Mouse (Mus musculus): ENCODE data around the gene Tac2. TPM values are rescaled to one million over a fixed set of nuclear protein-coding genes. Genes with fewer than 3 reads are reported as not detected.
A peak's percentile ranks its signal among the peaks of the same experiment; 100 is the strongest.

Gene Tac2
- 1.1 and 1.8 TPM in 2 replicates for polyA plus RNA-seq (2016; fragmentation: Nextera tagmentation; extraction: Ambion mirVana)

DNA sequence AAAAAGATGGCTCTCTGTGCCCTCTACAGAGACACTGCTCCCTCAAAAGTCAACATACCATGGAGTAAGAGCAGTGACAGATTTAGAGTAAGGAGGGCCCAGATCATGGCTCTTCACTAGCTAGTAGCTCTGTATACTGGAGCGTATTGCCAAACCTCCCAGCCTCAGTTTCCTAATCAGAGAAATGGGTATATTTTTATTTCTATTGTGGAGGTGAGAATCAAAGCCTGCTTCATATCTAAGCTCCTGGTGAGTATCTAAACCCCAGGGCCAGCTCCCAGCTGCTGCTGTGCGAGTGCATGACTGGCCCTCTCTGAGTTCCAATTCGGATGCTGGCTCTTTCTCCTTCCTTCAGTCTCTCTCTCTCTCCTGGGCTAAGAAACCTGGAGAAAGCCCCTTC lies at the start of gene Tac2:
Tac2 (plus strand) TSS at position 301 of the 400 bp plus-strand sequence.
- no peaks in the 10 kb centered on the region for H3K9me3 ChIP-seq
- no peak within 1 kb of the TSS for H3K9ac ChIP-seq (replicated peaks)
- 81% methylated on average over 3 of the region's 3 CpGs for WGBS
- ATAC-seq (ENCODE audit: insufficient number of reproducible peaks, insufficient read depth, low FRiP score, low TSS enrichment, low read depth), result no peak
- no peak within 1 kb of the TSS for H3K4me2 ChIP-seq
- no peak within 1 kb of the TSS for H3K27ac ChIP-seq
- peaks cover 70% of the 10 kb centered on the region for H3K27me3 ChIP-seq
- H3K4me1 ChIP-seq (replicated peaks), result peaks cover 25% of the 10 kb centered on the region
- no peaks in the 10 kb centered on the region for H3K36me3 ChIP-seq
- no peak within 1 kb of the TSS for H3K4me3 ChIP-seq (replicated peaks)

DNA sequence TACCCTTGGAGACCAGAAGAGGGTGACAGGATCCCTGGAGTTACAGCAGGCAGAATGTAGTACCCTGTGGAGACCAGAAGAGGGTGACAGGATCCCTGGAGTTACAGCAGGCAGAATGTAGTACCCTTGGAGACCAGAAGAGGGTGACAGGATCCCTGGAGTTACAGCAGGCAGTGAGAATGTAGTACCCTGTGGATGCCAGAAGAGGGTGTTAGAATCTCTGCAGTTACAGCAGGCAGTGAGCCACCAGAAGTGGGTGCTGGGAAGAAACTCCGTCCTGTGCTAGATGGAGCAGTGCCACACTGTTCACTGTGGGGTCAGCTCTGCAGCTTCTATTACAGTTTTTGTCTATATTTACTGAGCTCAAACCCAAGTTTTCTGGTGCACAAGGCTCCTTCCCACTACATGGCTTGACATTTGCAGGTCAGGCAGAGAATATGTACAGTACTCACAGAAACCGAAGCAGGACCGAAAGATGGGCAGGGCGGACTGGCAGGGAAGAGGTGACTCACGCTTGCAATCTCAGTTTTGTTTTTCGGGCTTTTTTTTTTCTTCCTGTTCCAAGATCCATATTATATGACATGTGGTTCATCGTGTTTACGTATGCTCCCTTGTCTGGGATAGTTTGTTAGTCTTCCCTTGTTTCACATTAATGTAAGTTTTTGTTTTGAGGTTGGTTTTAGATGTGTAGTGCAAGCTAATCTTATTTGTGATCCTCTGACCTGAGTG lies 49.3 kb upstream of the Tac2 start:
- Histone ChIP-seq H3K36me3 (no peaks in the 10 kb centered on the region), H3K9me3 (no peaks in the 10 kb centered on the region), H3K4me2 (no peak overlapping the region), H3K9ac (replicated peaks) (no peak overlapping the region), H3K27me3 (no peaks in the 10 kb centered on the region), H3K4me3 (replicated peaks) (no peak overlapping the region), H3K27ac (no peak overlapping the region), H3K4me1 (replicated peaks) (peaks cover 8% of the 10 kb centered on the region)
- ATAC-seq (ENCODE audit: insufficient number of reproducible peaks, insufficient read depth, low FRiP score, low TSS enrichment, low read depth), result no peak
- WGBS, result 93% methylated on average over 8 of the region's 8 CpGs

GRCm38 (mm10) chr10:127675859-127676398 lies 48.3 kb upstream of the Tac2 start:
- no peaks in the 10 kb centered on the region for H3K9me3 ChIP-seq
- H3K27me3 ChIP-seq, result no peaks in the 10 kb centered on the region
- H3K9ac ChIP-seq (replicated peaks), result 0 out of 2 replicates have a peak overlapping the region, but pooled peaks have one; percentile 18
- H3K27ac ChIP-seq, result peak overlapping the region; percentile 67
- H3K36me3 ChIP-seq, result peaks cover 1% of the 10 kb centered on the region; the same call in 1 of the 2 replicates
- WGBS, result 47% methylated on average over 5 of the region's 5 CpGs
- H3K4me2 ChIP-seq, result peak overlapping the region; percentile 91
- H3K4me1 ChIP-seq (replicated peaks), result peaks cover 8% of the 10 kb centered on the region
- ATAC-seq (ENCODE audit: insufficient number of reproducible peaks, insufficient read depth, low FRiP score, low TSS enrichment, low read depth), result no peak
- H3K4me3 ChIP-seq (replicated peaks), result peak overlapping the region; percentile 81

GRCm38 (mm10) chr10:127676691-127677548 lies 47.4 kb upstream of the Tac2 start:
- peak overlapping the region; percentile 74 for H3K9ac ChIP-seq (replicated peaks)
- no peaks in the 10 kb centered on the region for H3K9me3 ChIP-seq
- peaks cover 8% of the 10 kb centered on the region for H3K4me1 ChIP-seq (replicated peaks)
- ATAC-seq (ENCODE audit: insufficient number of reproducible peaks, insufficient read depth, low FRiP score, low TSS enrichment, low read depth), result peak; percentile 91
- peak overlapping the region; percentile 81 for H3K4me3 ChIP-seq (replicated peaks)
- peaks cover 7% of the 10 kb centered on the region; the same call in 1 of the 2 replicates for H3K36me3 ChIP-seq
- H3K27me3 ChIP-seq, result no peaks in the 10 kb centered on the region
- H3K4me2 ChIP-seq, result peak overlapping the region; percentile 91
- H3K27ac ChIP-seq, result peak overlapping the region; percentile 67
- under 1% methylated on average over 71 of the region's 71 CpGs for WGBS

- no peaks in the 10 kb centered on the region for H3K9me3 ChIP-seq
- peak overlapping the region; percentile 81 for H3K4me3 ChIP-seq (replicated peaks)
- no peaks in the 10 kb centered on the region for H3K27me3 ChIP-seq
- peaks cover 8% of the 10 kb centered on the region for H3K4me1 ChIP-seq (replicated peaks)
- peak overlapping the region; percentile 74 for H3K9ac ChIP-seq (replicated peaks)
- H3K27ac ChIP-seq, result no peak overlapping the region
- peaks cover 7% of the 10 kb centered on the region; the same call in 1 of the 2 replicates for H3K36me3 ChIP-seq
- no peak for ATAC-seq (ENCODE audit: insufficient number of reproducible peaks, insufficient read depth, low FRiP score, low TSS enrichment, low read depth)
- WGBS, result 15% methylated on average over 14 of the region's 14 CpGs
- H3K4me2 ChIP-seq, result peak overlapping the region; percentile 91
Observed at GRCm38 (mm10) chr10:127677591-127678336, 46.5 kb upstream of the Tac2 start.

DNA sequence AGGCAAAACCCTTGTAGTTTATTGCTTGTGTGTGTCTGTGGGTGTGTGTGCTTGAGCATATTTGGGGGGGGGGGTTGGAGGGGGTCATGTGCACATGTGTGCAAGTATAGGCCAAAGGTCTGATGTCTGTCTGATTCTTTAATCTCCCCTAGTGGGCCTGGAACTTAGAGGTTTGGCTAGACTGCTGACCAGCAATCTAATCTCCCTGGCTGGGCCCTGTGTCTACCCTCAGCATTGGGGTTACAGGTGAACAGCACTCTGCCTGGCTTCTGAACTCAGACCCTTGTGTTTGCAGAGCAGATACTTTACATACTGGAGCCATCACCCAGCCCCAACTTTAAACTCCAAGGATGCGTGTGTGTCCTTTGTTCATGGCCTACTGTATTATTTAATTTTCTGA lies 45.1 kb upstream of the Tac2 start:
- Histone ChIP-seq H3K27me3 (no peaks in the 10 kb centered on the region), H3K4me1 (replicated peaks) (peaks cover 8% of the 10 kb centered on the region), H3K4me3 (replicated peaks) (no peak overlapping the region), H3K9me3 (no peaks in the 10 kb centered on the region), H3K27ac (no peak overlapping the region), H3K9ac (replicated peaks) (no peak overlapping the region), H3K36me3 (peaks cover 7% of the 10 kb centered on the region; the same call in 1 of the 2 replicates), H3K4me2 (no peak overlapping the region)
- ATAC-seq (ENCODE audit: insufficient number of reproducible peaks, insufficient read depth, low FRiP score, low TSS enrichment, low read depth), result no peak
- 92% methylated on average over 1 of the region's 1 CpGs for WGBS

- Histone ChIP-seq H3K9me3 (no peaks in the 10 kb centered on the region), H3K27ac (no peak overlapping the region), H3K4me1 (replicated peaks) (peaks cover 8% of the 10 kb centered on the region), H3K4me3 (replicated peaks) (no peak overlapping the region), H3K4me2 (no peak overlapping the region), H3K27me3 (no peaks in the 10 kb centered on the region), H3K36me3 (peaks cover 7% of the 10 kb centered on the region; the same call in 1 of the 2 replicates), H3K9ac (replicated peaks) (no peak overlapping the region)
- ATAC-seq (ENCODE audit: insufficient number of reproducible peaks, insufficient read depth, low FRiP score, low TSS enrichment, low read depth), result no peak
- 90% methylated on average over 3 of the region's 3 CpGs for WGBS
Observed at GRCm38 (mm10) chr10:127679881-127680280, 44.4 kb upstream of the Tac2 start.

DNA sequence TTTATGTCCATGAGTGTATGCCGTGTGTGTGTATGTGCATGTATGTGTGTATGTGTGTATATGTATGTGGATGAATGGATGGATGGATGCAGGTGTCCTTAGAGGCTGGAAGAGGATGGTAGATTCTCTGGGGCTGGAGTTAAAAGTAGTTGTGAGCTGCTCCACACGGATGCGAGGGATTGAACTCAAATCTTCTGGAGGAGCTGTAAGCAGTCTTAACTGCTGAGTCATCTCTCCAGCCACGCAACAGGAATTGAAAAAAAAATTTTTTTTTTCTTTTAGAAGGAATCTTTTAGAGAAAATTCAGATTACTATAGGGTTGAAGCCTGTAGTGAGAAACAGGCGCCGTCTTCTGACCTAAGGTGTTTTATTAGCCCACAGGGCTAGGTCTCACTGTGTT lies 41.4 kb upstream of the Tac2 start:
- Histone ChIP-seq H3K4me1 (replicated peaks) (peaks cover 4% of the 10 kb centered on the region), H3K9me3 (no peaks in the 10 kb centered on the region), H3K9ac (replicated peaks) (no peak overlapping the region), H3K27ac (no peak overlapping the region), H3K4me2 (no peak overlapping the region), H3K27me3 (no peaks in the 10 kb centered on the region), H3K4me3 (replicated peaks) (no peak overlapping the region), H3K36me3 (peaks cover 7% of the 10 kb centered on the region; the same call in 1 of the 2 replicates)
- WGBS, result 77% methylated on average over 6 of the region's 6 CpGs
- ATAC-seq (ENCODE audit: insufficient number of reproducible peaks, insufficient read depth, low FRiP score, low TSS enrichment, low read depth), result no peak

- no peak for ATAC-seq (ENCODE audit: insufficient number of reproducible peaks, insufficient read depth, low FRiP score, low TSS enrichment, low read depth)
- Histone ChIP-seq H3K36me3 (peaks cover 71% of the 10 kb centered on the region), H3K4me1 (replicated peaks) (no peaks in the 10 kb centered on the region), H3K4me2 (no peak overlapping the region), H3K9ac (replicated peaks) (no peak overlapping the region), H3K4me3 (replicated peaks) (no peak overlapping the region), H3K9me3 (no peaks in the 10 kb centered on the region), H3K27ac (no peak overlapping the region), H3K27me3 (no peaks in the 10 kb centered on the region)
- 28% methylated on average over 1 of the region's 1 CpGs for WGBS
Observed at GRCm38 (mm10) chr10:127691053-127691452, 33.2 kb upstream of the Tac2 start.

GRCm38 (mm10) chr10:127694636-127695035 lies 29.6 kb upstream of the Tac2 start:
- no peaks in the 10 kb centered on the region for H3K27me3 ChIP-seq
- no peak overlapping the region for H3K9ac ChIP-seq (replicated peaks)
- H3K4me2 ChIP-seq, result no peak overlapping the region
- H3K27ac ChIP-seq, result no peak overlapping the region
- ATAC-seq (ENCODE audit: insufficient number of reproducible peaks, insufficient read depth, low FRiP score, low TSS enrichment, low read depth), result no peak
- 55% methylated on average over 2 of the region's 2 CpGs for WGBS
- H3K9me3 ChIP-seq, result no peaks in the 10 kb centered on the region
- peaks cover 92% of the 10 kb centered on the region for H3K36me3 ChIP-seq
- H3K4me1 ChIP-seq (replicated peaks), result no peaks in the 10 kb centered on the region
- no peak overlapping the region for H3K4me3 ChIP-seq (replicated peaks)
